Mouse (Mus musculus) c-Kit-positive CD71-positive TER-119-negative erythroid progenitor cells, embryonic 14.5 days (primary cell): ENCODE data around the gene Gm8374.
"Not testable (repeated sequence)": the region's sequence is repeated elsewhere in the genome, so short reads cannot be mapped to it uniquely, and the experiment has no call there.

ENCODE experiments used
- DNase-seq: peaks from one replicate; pipeline ENCODE4 v3.0.0-alpha.2; 2013; ENCODE audit warnings: low read depth

The Gm8374 gene

GRCm38 (mm10) chr14:7365034-7365433, at the start of gene Gm8374:
Gm8374 (minus strand) TSS chr14:7365134.
- DNase-seq = not testable (repeated sequence)

GRCm38 (mm10) chr14:7332295-7332694, 32.6 kb downstream of the Gm8374 start, which contains the start of gene Gm5797:
Gm5797 (minus strand) TSS chr14:7332395.
- DNase-seq = not testable (repeated sequence)

GRCm38 (mm10) chr14:7315093-7315492, 49.8 kb downstream of the Gm8374 start:
- not testable (repeated sequence) for DNase-seq

- not testable (repeated sequence) for DNase-seq
Measured at GRCm38 (mm10) chr14:7314661-7315060, 50.3 kb downstream of the Gm8374 start, which contains the start of gene Gm3739. Gm3739 (minus strand) TSS chr14:7315049.
